Mouse (Mus musculus) hindbrain, embryonic 15.5 days (tissue): ENCODE results near the gene Vpreb1. TPM values are rescaled to one million over a fixed set of nuclear protein-coding genes. Genes with fewer than 3 reads are reported as not detected.

Source experiments
- ATAC-seq: fragments of 200-750 bp; cut with Nextera tagmentation; 2 replicates; pipeline ENCODE4 v1.8.0; 2017; ENCODE audit warnings: low read depth, moderate number of reproducible peaks, moderate TSS enrichment; ENCODE audit not compliant: low FRiP score
- H3K27ac ChIP-seq: fragments of 300-500 bp; sonication (generic); replicated peaks from 2 replicates; pipeline ENCODE4 v1.5.1; 2015; ENCODE audit warnings: mild to moderate bottlenecking, inconsistent platforms
- H3K27me3 ChIP-seq: fragments of 300-500 bp; sonication (generic); 2 replicates; pipeline ENCODE4 v1.6.1; 2015; ENCODE audit warnings: control low read depth, inconsistent platforms
- H3K36me3 ChIP-seq: fragments of 300-500 bp; sonication (generic); 2 replicates; pipeline ENCODE4 v1.6.1; 2015; ENCODE audit warnings: control low read depth, inconsistent platforms
- H3K4me1 ChIP-seq: fragments of 300-500 bp; sonication (generic); replicated peaks from 2 replicates; pipeline ENCODE4 v1.6.1; 2015; ENCODE audit warnings: control low read depth, inconsistent platforms
- H3K4me2 ChIP-seq: fragments of 300-500 bp; sonication (generic); 2 replicates; pipeline ENCODE4 v1.6.1; 2015; ENCODE audit warnings: moderate library complexity, mild to moderate bottlenecking, inconsistent platforms
- H3K4me3 ChIP-seq: fragments of 300-500 bp; sonication (generic); 2 replicates; pipeline ENCODE4 v1.5.1; 2015; ENCODE audit warnings: mild to moderate bottlenecking, inconsistent platforms
- H3K9ac ChIP-seq: fragments of 300-500 bp; sonication (generic); 2 replicates; pipeline ENCODE4 v1.6.1; 2015; ENCODE audit warnings: inconsistent platforms
- H3K9me3 ChIP-seq: fragments of 300-500 bp; sonication (generic); 2 replicates; pipeline ENCODE4 v1.6.1; 2016; ENCODE audit warnings: control low read depth, inconsistent platforms
- WGBS: fragments of 180-500 bp; shearing (Covaris S2); methylation state at CpG from one replicate; pipeline ENCODE4 v1.1.7; 2015; 5-methylcytosine and 5-hydroxymethylcytosine counted together
- polyA plus RNA-seq: library from polyadenylated mRNA; unstranded; fragments of >200 nt; fragmentation: Nextera tagmentation; extraction: Ambion mirVana; gene quantifications from 2 replicates; pipeline ENCODE4 v1.2.1, GENCODE M21; 2015

Gene Vpreb1
- 0.52 and 1.0 TPM in 2 replicates for polyA plus RNA-seq

GRCm38 (mm10) chr16:16870617-16871331 is at the start of gene Vpreb1, which contains the start of gene Top3b:
Vpreb1 (minus strand) TSS chr16:16870843.
Top3b (plus strand) TSS chr16:16870736.
- H3K36me3 ChIP-seq: peaks cover 7% of the 10 kb centered on the region
- H3K4me1 ChIP-seq: peaks cover 20% of the 10 kb centered on the region
- ATAC-seq: peak; percentile 97
- no peaks in the 10 kb centered on the region for H3K9me3 ChIP-seq
- peak within 1 kb of the TSS; percentile 83 for H3K9ac ChIP-seq
- H3K27ac ChIP-seq: peak within 1 kb of the TSS; percentile 91
- WGBS: under 1% methylated on average over 48 of the region's 49 CpGs
- peak within 1 kb of the TSS; percentile 61 for H3K4me2 ChIP-seq
- peak within 1 kb of the TSS; percentile 76 for H3K4me3 ChIP-seq
- no peaks in the 10 kb centered on the region for H3K27me3 ChIP-seq

DNA sequence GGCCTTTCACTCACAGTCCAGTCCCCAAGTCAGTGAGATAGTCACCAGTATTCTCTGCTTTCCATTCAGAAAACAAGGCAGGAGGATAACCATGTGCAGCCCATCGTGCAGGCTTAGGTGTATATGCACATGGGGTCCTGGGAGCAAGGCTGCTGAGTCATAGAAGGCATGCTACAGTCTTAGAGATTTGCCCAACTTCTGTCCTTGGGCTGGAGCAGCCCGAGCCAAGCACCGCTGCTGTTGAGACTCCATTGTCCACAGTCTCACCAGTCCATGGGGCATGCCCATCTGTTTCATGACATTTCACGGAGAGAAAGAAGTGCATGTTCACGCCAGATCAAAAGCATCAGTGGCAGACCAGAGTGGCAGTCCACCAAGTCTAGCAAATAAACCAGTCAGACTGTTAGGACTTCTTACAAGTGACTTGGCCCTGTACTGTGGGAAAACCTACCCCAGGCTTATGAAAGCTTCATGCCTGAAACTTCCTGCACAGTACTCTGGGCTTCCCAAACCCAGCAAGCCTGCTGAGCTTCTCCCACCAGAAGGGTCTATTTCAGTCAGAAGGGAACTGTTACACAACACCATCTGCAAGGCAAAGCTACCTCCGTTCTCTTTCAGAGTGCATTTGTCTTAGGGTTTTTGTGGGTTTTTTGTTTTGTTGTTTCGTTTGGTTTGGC is 47.9 kb upstream of the Vpreb1 start:
- WGBS: 92% methylated on average over 7 of the region's 7 CpGs
- no peak overlapping the region for H3K4me3 ChIP-seq
- no peaks in the 10 kb centered on the region for H3K27me3 ChIP-seq
- no peak overlapping the region for H3K4me2 ChIP-seq
- peaks cover 80% of the 10 kb centered on the region for H3K36me3 ChIP-seq
- no peak for ATAC-seq
- no peak overlapping the region for H3K9ac ChIP-seq
- no peaks in the 10 kb centered on the region for H3K9me3 ChIP-seq
- H3K27ac ChIP-seq: no peak overlapping the region
- no peaks in the 10 kb centered on the region for H3K4me1 ChIP-seq

DNA sequence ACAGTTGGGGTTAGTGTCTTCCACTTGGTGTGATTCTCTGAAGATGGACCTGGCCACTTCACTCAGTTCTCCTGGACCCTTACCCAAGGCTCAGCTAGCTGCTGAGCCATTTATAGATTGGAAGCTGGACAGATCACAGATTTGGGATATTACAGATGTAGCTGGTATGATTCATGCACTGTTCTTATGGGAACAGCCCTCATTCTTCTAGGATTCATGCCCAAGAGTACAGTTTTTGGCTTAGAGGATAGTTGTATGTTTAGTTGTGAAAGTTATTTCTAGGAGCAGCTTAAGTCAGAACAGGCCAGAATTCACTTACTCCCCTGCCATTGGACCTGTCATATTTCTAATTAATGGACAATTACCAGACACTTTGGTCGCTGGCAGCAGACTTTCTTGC is 42.8 kb upstream of the Vpreb1 start:
- WGBS: 77% methylated on average over 1 of the region's 1 CpGs
- no peak for ATAC-seq
- Histone ChIP-seq H3K27ac (no peak overlapping the region), H3K4me3 (no peak overlapping the region), H3K9me3 (no peaks in the 10 kb centered on the region), H3K27me3 (no peaks in the 10 kb centered on the region), H3K4me1 (no peaks in the 10 kb centered on the region; the same call in 1 of the 2 replicates), H3K4me2 (no peak overlapping the region), H3K36me3 (peaks cover 83% of the 10 kb centered on the region), H3K9ac (no peak overlapping the region)

DNA sequence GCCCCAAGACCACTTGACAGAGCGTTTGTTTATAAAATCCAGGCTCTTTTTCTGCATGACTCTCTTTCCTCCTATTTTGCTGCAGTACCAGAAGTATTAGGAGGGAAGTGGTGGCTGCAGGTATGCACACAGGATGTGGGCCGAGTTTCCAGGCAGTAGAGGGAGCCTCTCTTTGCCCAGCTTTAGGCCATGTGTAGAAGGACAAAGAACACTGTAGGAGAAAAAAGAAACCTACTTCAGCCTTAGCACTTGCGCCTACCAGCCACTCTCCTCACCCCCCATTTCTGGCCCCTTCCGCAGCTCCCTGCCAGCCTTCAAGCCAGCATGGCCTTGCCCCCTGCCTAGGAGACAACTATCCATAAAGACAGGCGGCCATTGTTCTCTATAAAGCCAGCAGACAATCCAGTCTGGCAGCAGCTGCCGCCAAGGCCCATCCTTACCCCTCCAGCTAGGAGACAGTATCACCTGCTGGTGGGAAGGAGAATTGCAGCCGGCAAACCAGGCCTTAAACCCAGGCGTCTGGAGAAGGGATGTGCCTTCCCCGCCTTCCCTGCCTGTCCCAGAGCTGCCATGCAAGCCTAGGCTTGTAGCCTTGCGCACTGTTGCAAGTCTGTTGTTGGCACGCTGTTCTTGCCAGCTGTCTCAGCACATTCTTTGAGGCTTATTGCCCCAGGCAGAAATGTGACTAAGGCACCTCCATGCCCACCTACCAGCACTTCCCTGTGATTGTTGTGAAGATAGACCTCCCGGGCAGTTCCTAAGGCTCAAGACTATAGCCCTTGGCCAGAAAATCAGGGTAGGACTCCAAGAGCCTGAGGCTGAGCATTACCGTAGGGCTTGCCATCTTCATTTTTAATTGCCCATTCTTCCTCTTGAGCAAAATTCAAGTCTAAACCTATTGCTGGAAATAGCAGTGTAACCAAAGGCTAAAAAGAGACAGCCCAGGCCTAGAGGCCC is 41.3 kb upstream of the Vpreb1 start:
- H3K27ac ChIP-seq: peak overlapping the region; percentile 66
- H3K4me1 ChIP-seq: no peaks in the 10 kb centered on the region; the same call in 1 of the 2 replicates
- no peaks in the 10 kb centered on the region for H3K27me3 ChIP-seq
- no peak overlapping the region for H3K9ac ChIP-seq
- peaks cover 82% of the 10 kb centered on the region for H3K36me3 ChIP-seq
- H3K4me3 ChIP-seq: no peak overlapping the region
- H3K4me2 ChIP-seq: no peak overlapping the region
- ATAC-seq: peak; percentile 93
- WGBS: 24% methylated on average over 13 of the region's 13 CpGs
- H3K9me3 ChIP-seq: no peaks in the 10 kb centered on the region

DNA sequence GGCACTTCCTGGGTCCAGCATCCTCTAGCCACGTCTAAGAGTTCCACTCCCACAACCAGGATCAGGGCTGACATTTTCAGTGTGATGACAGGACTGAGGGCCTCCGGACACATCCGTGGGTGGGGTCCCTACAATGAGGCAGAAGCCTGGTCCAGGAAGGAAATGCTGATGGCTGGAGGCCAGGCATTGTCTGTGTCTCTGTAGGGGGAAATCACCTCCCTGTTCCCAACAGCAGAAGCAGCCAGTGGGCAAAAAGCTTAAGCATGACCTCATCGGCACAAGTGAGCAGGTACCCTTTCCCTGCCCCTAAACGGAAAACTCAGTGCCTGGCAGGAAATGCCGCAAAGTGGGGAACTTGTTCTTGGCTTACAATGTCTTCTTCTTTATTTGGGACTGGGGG is 37.2 kb upstream of the Vpreb1 start:
- Histone ChIP-seq H3K27me3 (no peaks in the 10 kb centered on the region), H3K4me1 (no peaks in the 10 kb centered on the region; the same call in 1 of the 2 replicates), H3K36me3 (peaks cover 80% of the 10 kb centered on the region), H3K4me3 (no peak overlapping the region), H3K27ac (peak overlapping the region; percentile 21; the same call in 1 of the 2 replicates), H3K4me2 (no peak overlapping the region), H3K9ac (no peak overlapping the region), H3K9me3 (no peaks in the 10 kb centered on the region)
- WGBS: 85% methylated on average over 6 of the region's 6 CpGs
- ATAC-seq: no peak

DNA sequence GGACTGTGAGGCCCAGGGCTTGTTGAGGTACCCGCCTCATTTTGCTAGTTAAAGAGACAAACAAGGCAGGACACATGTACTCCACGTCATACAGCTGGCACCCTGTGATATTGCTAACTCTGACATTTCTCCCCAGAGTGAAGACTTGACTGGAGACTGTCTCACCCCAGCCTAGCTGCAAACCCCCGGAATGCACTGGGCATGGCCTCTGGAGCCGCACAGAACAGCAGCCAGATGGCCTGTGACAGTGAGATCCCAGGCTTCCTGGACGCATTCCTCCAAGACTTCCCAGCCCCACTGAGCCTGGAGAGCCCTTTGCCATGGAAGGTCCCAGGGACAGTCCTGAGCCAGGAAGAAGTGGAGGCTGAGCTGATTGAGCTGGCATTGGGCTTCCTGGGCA is 32.5 kb upstream of the Vpreb1 start:
- Histone ChIP-seq H3K27me3 (no peaks in the 10 kb centered on the region), H3K27ac (no peak overlapping the region), H3K9me3 (no peaks in the 10 kb centered on the region), H3K9ac (no peak overlapping the region), H3K4me3 (no peak overlapping the region), H3K36me3 (peaks cover 49% of the 10 kb centered on the region), H3K4me1 (peaks cover 7% of the 10 kb centered on the region), H3K4me2 (no peak overlapping the region)
- 87% methylated on average over 5 of the region's 5 CpGs for WGBS
- no peak for ATAC-seq

GRCm38 (mm10) chr16:16902329-16902728 is 31.7 kb upstream of the Vpreb1 start:
- ATAC-seq: no peak
- H3K4me1 ChIP-seq: peaks cover 15% of the 10 kb centered on the region
- no peak overlapping the region for H3K9ac ChIP-seq
- no peaks in the 10 kb centered on the region for H3K27me3 ChIP-seq
- WGBS: 92% methylated on average over 4 of the region's 4 CpGs
- no peak overlapping the region for H3K4me2 ChIP-seq
- peaks cover 41% of the 10 kb centered on the region for H3K36me3 ChIP-seq
- H3K4me3 ChIP-seq: no peak overlapping the region
- H3K9me3 ChIP-seq: no peaks in the 10 kb centered on the region
- no peak overlapping the region for H3K27ac ChIP-seq

DNA sequence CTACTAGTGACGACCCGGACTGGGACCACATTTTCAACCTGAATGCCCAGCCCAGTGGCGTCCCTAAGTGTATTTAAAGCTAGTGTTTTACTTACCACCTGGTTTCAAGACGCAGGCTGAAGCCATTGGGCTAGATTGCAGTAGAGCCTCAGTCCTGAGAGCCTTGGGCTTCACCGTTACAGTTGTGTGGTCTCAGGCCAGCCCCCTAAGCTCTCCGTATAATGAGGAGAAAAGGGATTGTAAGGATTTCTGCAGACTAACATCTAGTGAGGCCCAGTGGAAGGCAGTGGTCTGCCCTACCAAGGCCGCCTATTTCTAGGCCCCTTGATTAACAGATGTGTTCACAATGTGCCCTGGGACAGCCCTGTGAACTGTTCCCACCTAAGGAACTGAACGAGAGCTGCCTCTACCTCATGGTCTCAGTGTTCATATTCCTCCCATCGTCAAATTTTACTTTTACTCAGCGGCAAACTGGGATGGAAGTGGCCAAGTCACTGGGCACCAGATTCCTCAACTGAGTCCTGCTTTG is 26.5 kb upstream of the Vpreb1 start:
- H3K27me3 ChIP-seq: no peaks in the 10 kb centered on the region
- H3K4me1 ChIP-seq: peaks cover 26% of the 10 kb centered on the region
- H3K36me3 ChIP-seq: peaks cover 12% of the 10 kb centered on the region; the same call in 1 of the 2 replicates
- peak overlapping the region; percentile 82 for H3K27ac ChIP-seq
- H3K4me2 ChIP-seq: peak overlapping the region; percentile 75
- 22% methylated on average over 10 of the region's 10 CpGs for WGBS
- peak overlapping the region; percentile 85 for H3K9ac ChIP-seq
- no peak for ATAC-seq
- H3K4me3 ChIP-seq: peak overlapping the region; percentile 61
- H3K9me3 ChIP-seq: no peaks in the 10 kb centered on the region

DNA sequence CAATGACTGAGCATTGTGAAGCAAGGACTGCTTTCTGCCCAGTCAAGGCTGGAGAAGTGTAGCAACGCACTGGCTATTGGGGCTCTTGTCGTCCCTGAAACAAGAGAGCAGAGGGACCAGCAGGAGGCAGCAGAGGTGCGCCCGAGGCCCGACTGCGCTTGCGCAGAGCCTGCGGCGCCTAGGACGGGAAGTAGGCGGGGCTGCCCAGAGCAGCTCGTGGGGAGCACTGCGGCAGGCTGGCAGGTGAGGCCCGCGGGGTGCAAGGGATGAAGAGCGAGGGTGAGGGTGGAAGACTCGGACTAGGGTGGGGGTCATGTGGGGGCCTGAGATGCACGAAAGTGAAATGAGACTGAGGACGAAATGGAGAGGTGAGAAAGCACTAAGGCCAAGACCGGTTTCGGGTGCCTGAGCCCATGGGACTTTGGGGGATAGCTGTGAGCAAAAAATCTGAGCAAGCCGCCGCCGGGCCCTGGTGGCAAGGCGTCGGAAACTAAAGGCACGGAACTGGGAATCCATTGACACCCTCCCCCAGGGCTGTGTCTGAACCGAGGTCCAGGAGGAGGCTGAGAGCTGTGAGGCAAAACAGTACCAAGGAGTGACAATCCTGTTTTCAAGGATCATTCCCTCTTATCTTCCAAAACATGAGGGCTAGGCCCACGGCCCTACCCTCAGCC is 25.9 kb upstream of the Vpreb1 start, which contains the start of gene Ppm1f:
Gene Ppm1f, plus strand, starts transcription at position 88 of the 674 bp plus-strand sequence.
- Histone ChIP-seq H3K4me1 (peaks cover 26% of the 10 kb centered on the region), H3K27ac (peak within 1 kb of the TSS; percentile 82), H3K4me3 (peak within 1 kb of the TSS; percentile 61), H3K27me3 (no peaks in the 10 kb centered on the region), H3K36me3 (peaks cover 16% of the 10 kb centered on the region), H3K9ac (peak within 1 kb of the TSS; percentile 85), H3K4me2 (peak within 1 kb of the TSS; percentile 75), H3K9me3 (no peaks in the 10 kb centered on the region)
- ATAC-seq: peak; percentile 94
- under 1% methylated on average over 29 of the region's 29 CpGs for WGBS

GRCm38 (mm10) chr16:16896015-16896381 is 25.4 kb upstream of the Vpreb1 start:
- peaks cover 26% of the 10 kb centered on the region for H3K4me1 ChIP-seq
- peaks cover 20% of the 10 kb centered on the region for H3K36me3 ChIP-seq
- no peaks in the 10 kb centered on the region for H3K27me3 ChIP-seq
- peak overlapping the region; percentile 82 for H3K27ac ChIP-seq
- H3K9me3 ChIP-seq: no peaks in the 10 kb centered on the region
- H3K4me3 ChIP-seq: peak overlapping the region; percentile 61; the same call in 1 of the 2 replicates
- no peak; the same call in 1 of the 2 replicates for ATAC-seq
- peak overlapping the region; percentile 75 for H3K4me2 ChIP-seq
- H3K9ac ChIP-seq: no peak overlapping the region
- WGBS: 20% methylated on average over 4 of the region's 4 CpGs

- no peak overlapping the region for H3K9ac ChIP-seq
- H3K4me2 ChIP-seq: no peak overlapping the region
- 94% methylated on average over 7 of the region's 7 CpGs for WGBS
- ATAC-seq: no peak
- no peak overlapping the region for H3K4me3 ChIP-seq
- peaks cover 11% of the 10 kb centered on the region for H3K4me1 ChIP-seq
- no peak overlapping the region for H3K27ac ChIP-seq
- no peaks in the 10 kb centered on the region for H3K9me3 ChIP-seq
- H3K36me3 ChIP-seq: peaks cover 52% of the 10 kb centered on the region
- H3K27me3 ChIP-seq: no peaks in the 10 kb centered on the region
Observed at GRCm38 (mm10) chr16:16892366-16892765, 21.7 kb upstream of the Vpreb1 start.
